Mouse (Mus musculus) CH12.LX (cell line): Measurements from ENCODE around the gene Hes1. TPM values are rescaled to one million over a fixed set of nuclear protein-coding genes. Genes with fewer than 3 reads are reported as not detected.

Experiments
- DNase-seq: peaks from one replicate; pipeline ENCODE4 v3.0.0-alpha.2; 2013; ENCODE audit errors: extremely low read depth
- H3K27ac ChIP-seq: 2 replicates; pipeline ENCODE4 v1.5.1; 2012; ENCODE audit warnings: low read depth, mild to moderate bottlenecking, control low read depth, moderate library complexity; ENCODE audit not compliant: insufficient read depth
- H3K27me3 ChIP-seq: replicated peaks from 2 replicates; pipeline ENCODE3; 2012; ENCODE audit warnings: inconsistent platforms
- H3K36me3 ChIP-seq, 2 experiments: replicated peaks in 1 of 2; 2 replicates each; pipeline versions ENCODE3 to v1.6.1; 2012; ENCODE audit warnings: inconsistent platforms in 1 of 2, low read length in 1 of 2, mild to moderate bottlenecking in 1 of 2, mixed read lengths in 1 of 2, moderate library complexity in 1 of 2; ENCODE audit not compliant: control insufficient read depth in 1 of 2, insufficient read depth in 1 of 2
- H3K4me1 ChIP-seq, 2 experiments: 2 replicates each; pipeline ENCODE4 v1.6.1; 2012; ENCODE audit warnings: inconsistent platforms in 1 of 2, moderate library complexity in 1 of 2; ENCODE audit not compliant: insufficient read depth in 2 of 2, control insufficient read depth in 1 of 2
- H3K4me2 ChIP-seq: 2 replicates; pipeline ENCODE4 v1.6.1; 2012; ENCODE audit warnings: low read depth, mild to moderate bottlenecking, control low read depth; ENCODE audit not compliant: poor library complexity, insufficient read depth, severe bottlenecking
- H3K4me3 ChIP-seq, 3 experiments: fragments of 150-350 bp in 1 of 3; sonication (generic) in 1 of 3; replicated peaks in 1 of 3; 2 replicates each; pipeline versions ENCODE3 to v1.5.1; 2011 to 2012; ENCODE audit warnings: low read depth in 2 of 3, low read length in 2 of 3, mild to moderate bottlenecking in 2 of 3, moderate library complexity in 2 of 3, control low read depth in 1 of 3, improper control_type of control experiment in 1 of 3, inconsistent platforms in 1 of 3, mixed read lengths in 1 of 3; ENCODE audit not compliant: poor library complexity in 1 of 3
- H3K79me2 ChIP-seq: replicated peaks from 2 replicates; pipeline ENCODE4 v1.6.1; 2012; ENCODE audit warnings: mild to moderate bottlenecking, moderate library complexity; ENCODE audit not compliant: control insufficient read depth, poor library complexity, insufficient read depth, severe bottlenecking; ENCODE audit errors: extremely low read depth
- H3K9ac ChIP-seq: 2 replicates; pipeline ENCODE4 v1.6.1; 2012; ENCODE audit warnings: low read depth, mild to moderate bottlenecking, control low read depth, moderate library complexity; ENCODE audit not compliant: insufficient read depth
- H3K9me3 ChIP-seq: replicated peaks from 2 replicates; pipeline ENCODE3; 2012; ENCODE audit warnings: low read length, inconsistent platforms, mixed read lengths
- BHLHE40 ChIP-seq: IDR thresholded peaks from 2 replicates; pipeline ENCODE4 v1.6.1; 2011; ENCODE audit warnings: mild to moderate bottlenecking, low read depth, low read length, improper control_type of control experiment
- CHD1 ChIP-seq: IDR thresholded peaks from 2 replicates; pipeline ENCODE4 v1.6.1; 2012; ENCODE audit warnings: low read depth, low read length, improper control_type of control experiment, inconsistent platforms
- CTCF ChIP-seq, 2 experiments: IDR thresholded peaks in 1 of 2; conservative IDR thresholded peaks in 1 of 2; 2 replicates each; pipeline ENCODE4 v1.5.1; 2011 to 2012; ENCODE audit warnings: low read depth in 2 of 2, low read length in 2 of 2, improper control_type of control experiment in 1 of 2, inconsistent platforms in 1 of 2, mild to moderate bottlenecking in 1 of 2, moderate library complexity in 1 of 2
- E2F4 ChIP-seq: IDR thresholded peaks from 2 replicates; pipeline ENCODE4 v1.6.1; 2011; ENCODE audit warnings: low read depth, low read length, improper control_type of control experiment; ENCODE audit not compliant: insufficient replicate concordance
- EP300 ChIP-seq: IDR thresholded peaks from 2 replicates; pipeline ENCODE4 v1.6.1; 2011; ENCODE audit warnings: low read length, improper control_type of control experiment
- GABPA ChIP-seq: IDR thresholded peaks from 2 replicates; pipeline ENCODE4 v1.6.1; 2012; ENCODE audit warnings: low read depth, low read length, improper control_type of control experiment, inconsistent platforms; ENCODE audit not compliant: insufficient replicate concordance
- HCFC1 ChIP-seq: IDR thresholded peaks from 2 replicates; pipeline ENCODE4 v1.6.1; 2012; ENCODE audit warnings: low read depth, mild to moderate bottlenecking, inconsistent platforms, low read length, improper control_type of control experiment
- JUN ChIP-seq: IDR thresholded peaks from 2 replicates; pipeline ENCODE4 v1.6.1; 2011; ENCODE audit warnings: low read depth, mild to moderate bottlenecking, low read length, improper control_type of control experiment, moderate library complexity; ENCODE audit not compliant: insufficient read depth
- MAFK ChIP-seq: IDR thresholded peaks from 2 replicates; pipeline ENCODE4 v1.6.1; 2011; ENCODE audit warnings: low read length, improper control_type of control experiment; ENCODE audit not compliant: insufficient replicate concordance
- MEF2A ChIP-seq: IDR thresholded peaks from 2 replicates; pipeline ENCODE4 v1.6.1; 2014; ENCODE audit warnings: low read depth, mild to moderate bottlenecking, inconsistent platforms, low read length, improper control_type of control experiment, borderline replicate concordance
- NELFE ChIP-seq: IDR thresholded peaks from 2 replicates; pipeline ENCODE4 v1.6.1; 2011; ENCODE audit warnings: low read depth, low read length, improper control_type of control experiment
- RCOR1 ChIP-seq: conservative IDR thresholded peaks from 2 replicates; pipeline ENCODE4 v1.6.1; 2012; ENCODE audit warnings: low read depth, mild to moderate bottlenecking, inconsistent platforms, low read length, improper control_type of control experiment
- SMC3 ChIP-seq: IDR thresholded peaks from 2 replicates; pipeline ENCODE4 v1.6.1; 2011; ENCODE audit warnings: low read depth, low read length, improper control_type of control experiment
- TBP ChIP-seq: conservative IDR thresholded peaks from 2 replicates; pipeline ENCODE4 v1.6.1; 2011; ENCODE audit warnings: low read depth, low read length, improper control_type of control experiment
- USF2 ChIP-seq: conservative IDR thresholded peaks from 2 replicates; pipeline ENCODE4 v1.6.1; 2011; ENCODE audit warnings: low read depth, low read length, improper control_type of control experiment
- ZMIZ1 ChIP-seq: IDR thresholded peaks from 2 replicates; pipeline ENCODE4 v1.6.1; 2012; ENCODE audit warnings: low read depth, mild to moderate bottlenecking, inconsistent platforms, low read length, improper control_type of control experiment
- dilution Hi-C: fragments of 300-500 bp; cut with MboI; formaldehyde crosslinking; loops from 2 replicates; pipeline ENCODE4 v1.14.3; 2020; ENCODE audit warnings: low sequenced_read_pairs; ENCODE audit not compliant: extremely low pct_unique_long_range_greater_than_20kb, extremely low pct_ligation_motif_present
- in situ Hi-C: fragments of 300-500 bp; cut with MboI; formaldehyde crosslinking; loops from 3 replicates; pipeline ENCODE4 v1.14.3; 2019; ENCODE audit warnings: low sequenced_read_pairs, low pct_ligation_motif_present, low pct_unique_long_range_greater_than_20kb, mixed read lengths
- polyA plus RNA-seq: library from polyadenylated mRNA; unstranded; fragments of >175 nt; gene quantifications from 2 replicates; pipeline ENCODE4 v1.2.1, GENCODE M21; 2012; ENCODE audit warnings: low read depth; ENCODE audit not compliant: insufficient read length
- total RNA-seq, 2 experiments: library from RNA; depleted of rRNA; stranded (reverse); fragments of 300-350 nt in 1 of 2; fragments of >200 nt in 1 of 2; gene quantifications; 2 replicates each; pipeline ENCODE4 v1.2.3; 2012 to 2014

The Hes1 gene
- total and polyA plus RNA-seq, 3 experiments = 1.4 to 3.6 (median 1.6) TPM

DNA sequence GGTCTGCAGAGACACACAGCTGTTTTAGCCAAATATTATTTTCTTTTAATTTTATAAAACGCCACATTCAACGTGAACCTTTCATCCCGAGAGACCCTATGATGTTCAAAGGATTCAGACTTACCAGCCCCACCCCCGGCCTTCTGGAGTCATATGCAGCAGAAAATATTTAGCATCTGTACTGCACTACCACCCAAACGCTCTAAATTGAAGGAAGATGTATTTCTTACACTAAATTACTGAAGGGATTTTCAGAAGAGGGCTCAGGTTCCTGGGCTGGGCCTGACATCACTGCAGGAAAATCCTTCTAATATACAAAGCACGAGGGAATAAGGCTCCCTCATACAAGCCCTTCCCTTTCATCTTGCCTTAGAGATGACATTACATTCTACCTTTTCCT, 39.3 kb downstream of the Hes1 start:
- H3K36me3 ChIP-seq = no peaks in the 10 kb centered on the region
- no peak overlapping the region for H3K9ac ChIP-seq
- DNase-seq = no peak
- H3K79me2 ChIP-seq = no peaks in the 10 kb centered on the region
- TF ChIP-seq E2F4 (no peak), TBP (no peak), NELFE (no peak), HCFC1 (no peak), CHD1 (no peak), MEF2A (no peak), RCOR1 (no peak), SMC3 (no peak), JUN (no peak), BHLHE40 (no peak), GABPA (no peak), MAFK (no peak), ZMIZ1 (no peak), USF2 (no peak)
- H3K27me3 ChIP-seq = peaks cover 15% of the 10 kb centered on the region
- dilution Hi-C loops = no loop called here
- H3K27ac ChIP-seq = no peak overlapping the region
- no peak overlapping the region for H3K4me3 ChIP-seq
- no peak overlapping the region for H3K4me2 ChIP-seq
- in situ Hi-C loops = no loop called here
- H3K9me3 ChIP-seq = peaks cover 2% of the 10 kb centered on the region
- H3K4me1 ChIP-seq = peaks cover 0 to 4% of the 10 kb centered on the region in 2 experiments; a peak in 2 of 4 replicates

DNA sequence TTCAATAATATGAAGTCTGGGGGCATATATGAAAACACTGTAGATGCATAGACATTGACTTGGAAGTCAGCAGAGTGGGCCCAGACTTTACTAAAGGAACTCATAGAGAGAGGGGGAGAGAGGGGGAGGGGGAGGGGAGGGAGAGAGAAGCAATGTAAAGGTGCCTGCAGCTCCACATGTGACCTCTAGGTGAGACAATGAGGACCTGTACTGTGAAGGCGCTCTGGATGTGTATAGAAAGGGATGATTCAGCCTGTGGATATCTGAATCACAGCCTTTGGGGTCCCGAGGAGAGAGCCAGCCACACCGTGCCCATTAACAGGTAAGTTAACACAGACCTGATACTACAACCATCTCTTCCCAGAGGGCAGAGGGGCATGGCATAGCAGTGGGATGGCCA, 40.2 kb downstream of the Hes1 start:
- in situ Hi-C loops = no loop called here
- no peak overlapping the region for H3K9ac ChIP-seq
- H3K27ac ChIP-seq = no peak overlapping the region
- no peaks in the 10 kb centered on the region for H3K36me3 ChIP-seq
- no peak overlapping the region for H3K4me3 ChIP-seq
- DNase-seq = peak; percentile 12
- peaks cover 0 to 4% of the 10 kb centered on the region in 2 experiments; a peak in 2 of 4 replicates for H3K4me1 ChIP-seq
- peaks cover 13% of the 10 kb centered on the region for H3K27me3 ChIP-seq
- peaks cover 2% of the 10 kb centered on the region for H3K9me3 ChIP-seq
- H3K4me2 ChIP-seq = no peak overlapping the region
- H3K79me2 ChIP-seq = no peaks in the 10 kb centered on the region
- dilution Hi-C loops = no loop called here
- peak in 1 of 2 experiments; percentile 28; a peak in 3 of 4 replicates for TF ChIP-seq CTCF (conservative IDR thresholded peaks at IDR 0.05 in 1 of 2, IDR thresholded peaks at IDR 0.05 in 1 of 2; ENCODE audit: low read depth in 2 of 2, low read length in 2 of 2)
- no peak for TF ChIP-seq EP300
